Mouse (Mus musculus) spleen, postnatal 4 days (tissue): Measurements from ENCODE around the gene Foxg1.

Experiments used
- DNase-seq, 2 experiments: peaks; one replicate each; pipeline ENCODE4 v3.0.0; 2022; ENCODE audit warnings: low spot score in 2 of 2

Foxg1 gene

DNA sequence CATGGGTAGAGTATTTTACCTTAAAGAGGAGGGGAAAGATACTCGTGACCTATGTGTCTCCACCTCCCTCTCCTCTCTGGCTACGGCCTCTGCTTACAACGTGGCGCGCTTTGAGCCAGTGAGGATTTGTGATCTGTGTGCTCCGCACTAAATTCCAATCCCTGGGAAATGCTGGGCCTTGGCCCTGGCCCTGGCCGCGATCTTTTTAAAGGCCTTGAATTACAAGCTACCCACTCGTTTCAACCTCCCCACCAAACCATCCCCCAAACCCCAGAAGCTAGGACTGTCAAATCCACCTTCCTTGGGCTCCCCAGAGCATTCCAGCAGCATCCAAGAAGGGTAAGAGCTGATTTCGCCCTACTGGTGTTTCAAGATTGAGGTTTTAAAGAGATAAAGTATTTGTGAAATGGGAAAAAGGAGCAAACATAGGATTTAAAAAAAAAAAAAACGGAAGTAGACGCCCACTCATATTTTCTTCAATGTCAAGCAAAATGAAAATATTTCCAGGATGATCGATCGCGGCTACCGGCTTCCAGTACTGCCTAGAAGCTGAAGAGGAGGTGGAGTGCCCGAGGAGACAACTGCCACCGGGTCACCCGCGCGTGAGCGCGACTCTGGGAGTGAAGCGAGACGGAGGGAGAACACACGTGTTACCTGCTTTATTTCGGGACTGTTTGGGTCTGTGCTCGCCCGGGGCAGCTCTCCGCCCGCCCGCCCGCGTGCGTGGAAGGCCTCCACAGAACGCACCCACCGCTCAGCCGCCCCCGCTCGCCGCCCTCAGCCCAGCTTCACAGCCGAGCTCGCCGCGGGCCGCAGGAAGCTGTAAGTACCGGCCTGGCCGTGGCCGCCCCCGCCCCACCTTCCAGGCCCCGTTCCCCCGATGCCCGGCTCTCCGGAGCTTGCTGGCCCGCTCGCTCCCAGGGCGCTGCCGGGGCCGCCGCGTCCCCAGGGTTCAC, at the start of gene Foxg1:
Gene Foxg1, plus strand, starts transcription at position 96 of the 956 bp plus-strand sequence.
- no peak for DNase-seq

DNA sequence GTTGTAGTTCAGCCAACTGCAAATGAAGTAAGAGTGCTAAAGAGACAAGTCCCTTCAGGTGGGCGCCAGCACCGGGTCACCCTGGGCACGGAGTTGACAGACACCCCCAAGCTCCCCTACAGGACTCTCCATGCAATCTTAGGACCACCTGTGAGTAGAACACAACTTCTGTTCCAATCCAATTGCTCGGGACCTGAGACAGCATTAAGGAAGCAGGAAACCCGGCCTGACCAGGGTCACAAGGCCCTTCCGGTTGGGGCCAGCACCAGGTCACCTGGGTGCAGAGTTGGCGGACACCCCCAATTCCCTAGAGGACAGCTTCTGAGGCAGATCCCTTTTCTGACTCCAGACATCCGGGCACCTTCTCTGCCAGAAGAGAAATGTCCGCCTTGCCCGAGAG, 32.8 kb upstream of the Foxg1 start:
- DNase-seq: no peak

DNA sequence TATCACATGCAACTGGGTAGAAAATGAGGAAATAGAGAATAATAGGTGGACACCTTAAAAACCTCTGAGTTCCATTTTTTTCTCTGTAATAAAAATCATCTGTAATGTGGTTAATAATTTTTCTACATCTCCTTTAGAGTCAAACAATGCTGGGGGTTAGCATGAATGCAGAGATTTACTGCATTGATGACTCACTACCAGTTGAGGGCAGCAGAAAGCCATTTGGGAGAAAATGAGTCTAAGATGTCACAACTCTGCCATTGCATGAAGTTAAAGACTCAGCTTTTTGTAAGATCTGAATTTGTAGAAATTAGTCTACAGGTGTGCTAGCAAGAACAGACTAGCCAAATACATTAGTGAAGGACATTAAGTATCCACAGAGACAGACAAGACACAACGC, 13.5 kb upstream of the Foxg1 start:
- no peak for DNase-seq

DNA sequence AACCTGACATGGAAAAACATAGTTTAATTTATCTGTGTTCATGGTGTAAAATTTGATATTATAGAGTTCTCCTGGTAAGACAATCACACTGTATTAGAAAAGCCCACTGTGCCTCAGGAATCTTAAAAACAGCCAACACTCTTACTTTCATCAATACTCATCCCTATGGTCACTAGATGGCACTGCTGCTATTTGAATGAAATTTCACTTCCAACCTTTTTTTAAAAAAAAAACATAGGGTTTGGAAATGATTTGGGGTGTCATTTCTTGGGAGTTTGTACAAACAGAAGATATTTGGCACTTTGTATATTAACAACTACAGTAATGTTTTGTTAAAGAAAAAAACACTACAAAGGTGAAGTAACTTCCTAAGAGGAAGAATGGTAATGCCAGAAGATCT, 10.3 kb upstream of the Foxg1 start:
- no peak for DNase-seq

DNA sequence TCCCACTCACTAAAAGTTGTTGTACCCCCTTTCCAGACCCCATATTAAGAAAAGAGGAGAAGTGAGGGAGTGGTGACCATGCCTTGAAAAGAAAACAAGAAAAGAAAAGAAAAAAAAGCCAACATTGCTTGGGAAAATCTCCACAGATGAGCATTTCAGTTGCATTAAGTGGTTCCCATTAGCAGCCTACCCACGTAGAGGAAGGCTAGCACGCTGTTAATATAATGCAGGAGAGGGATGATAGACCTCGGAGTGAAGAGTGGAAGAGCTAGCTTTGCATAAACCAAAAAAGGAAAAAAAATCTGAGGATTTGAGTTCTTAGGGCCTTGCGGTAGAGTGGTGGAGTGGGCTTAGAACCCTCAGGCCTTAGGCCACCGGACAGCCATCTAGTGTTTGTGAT, 9.3 kb upstream of the Foxg1 start:
- no peak for DNase-seq

DNA sequence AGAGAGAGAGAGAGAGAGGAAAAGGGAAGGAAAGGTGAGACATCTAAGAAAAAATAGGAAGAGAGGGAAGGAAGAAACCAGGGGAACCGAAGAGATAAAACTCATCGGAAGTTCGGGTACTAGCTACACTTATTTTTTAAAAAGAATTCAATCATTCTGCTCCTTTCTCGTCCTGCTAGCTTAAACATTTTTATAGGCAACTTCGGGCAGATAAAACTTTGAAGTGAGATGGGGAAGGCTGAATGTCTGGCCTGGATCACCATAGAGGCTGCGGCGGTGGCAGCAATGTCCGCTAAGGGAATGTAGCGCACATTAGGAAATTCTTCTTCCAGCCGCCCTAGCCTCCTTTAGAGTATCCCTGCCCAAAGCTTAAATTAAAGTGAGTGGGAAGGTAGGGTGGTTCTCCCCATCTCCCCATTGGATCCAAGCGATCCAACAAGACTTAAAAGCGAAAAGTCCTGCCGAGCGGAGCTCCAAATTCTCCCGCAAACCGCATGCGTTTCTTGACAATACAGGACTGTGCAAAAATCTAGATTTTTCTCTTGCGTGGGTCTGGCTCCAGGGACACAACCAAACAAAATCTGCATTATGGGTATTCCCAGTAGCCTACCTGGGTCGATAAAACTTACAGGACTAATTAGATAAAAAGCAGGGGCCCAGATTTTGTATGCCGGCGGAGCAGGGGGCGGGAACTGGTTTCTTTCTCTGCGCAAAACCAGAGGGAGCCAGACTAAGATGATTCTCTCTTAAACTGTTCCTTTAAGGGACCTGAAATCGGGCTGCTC, 8.4 kb upstream of the Foxg1 start:
- DNase-seq: no peak

DNA sequence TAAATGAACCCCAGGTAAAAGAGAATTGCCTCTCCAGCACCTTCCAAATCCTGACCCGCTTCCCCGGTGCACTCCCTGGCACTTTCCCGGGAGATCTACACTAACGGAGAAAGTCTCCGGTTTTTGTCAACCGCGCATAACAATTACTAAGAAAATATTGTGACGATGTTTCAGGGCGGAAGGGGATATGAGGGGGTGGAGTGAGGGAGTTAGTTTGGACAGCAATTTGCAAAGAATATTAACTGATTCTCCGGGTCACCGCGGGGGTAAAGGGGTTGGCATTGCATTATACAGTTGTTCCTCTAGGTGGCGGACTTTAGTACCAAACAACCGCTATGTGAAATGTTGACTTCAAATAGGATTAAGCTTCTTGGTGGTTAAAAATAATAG, 7.9 kb upstream of the Foxg1 start:
- no peak for DNase-seq

DNA sequence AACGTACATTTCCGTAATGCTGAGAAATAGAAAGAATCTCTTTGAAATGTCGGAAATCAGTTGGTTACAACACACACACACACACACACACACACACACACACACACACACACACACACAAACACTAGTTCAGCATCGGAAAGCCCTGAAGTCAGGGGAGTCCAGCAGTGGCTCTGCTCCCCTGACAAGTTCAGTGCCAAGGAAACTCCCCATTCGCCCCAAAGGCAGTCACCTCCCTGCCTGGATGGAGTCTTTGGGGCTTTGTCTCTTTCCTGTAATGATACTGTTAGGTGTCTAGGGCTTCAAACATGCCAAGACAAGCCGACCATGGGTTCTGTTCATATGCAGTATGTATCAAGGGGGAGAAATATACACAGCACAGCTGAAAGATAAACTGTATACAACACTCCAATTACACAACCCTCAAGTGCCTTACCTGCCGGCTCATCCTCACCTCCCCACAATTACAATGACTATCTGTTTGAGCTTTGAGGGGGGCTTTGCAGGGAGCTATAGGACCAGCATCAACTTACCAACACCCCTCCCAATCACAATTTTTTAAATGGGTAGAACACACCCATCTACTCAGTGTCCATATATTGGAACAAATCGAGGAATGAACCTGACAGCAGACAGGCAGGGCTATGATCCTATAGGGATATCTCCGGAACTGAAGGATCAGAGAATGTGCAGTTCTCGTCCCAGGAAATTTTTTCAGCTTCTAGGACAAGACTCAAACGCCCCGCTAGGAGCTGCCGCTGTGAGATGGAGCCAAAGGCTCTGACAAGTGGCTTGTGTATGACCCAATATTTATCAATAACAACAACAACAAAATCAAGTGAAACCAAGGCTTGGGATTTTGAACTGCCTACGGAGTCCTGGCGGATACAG, 6.8 kb upstream of the Foxg1 start:
- no peak for DNase-seq

DNA sequence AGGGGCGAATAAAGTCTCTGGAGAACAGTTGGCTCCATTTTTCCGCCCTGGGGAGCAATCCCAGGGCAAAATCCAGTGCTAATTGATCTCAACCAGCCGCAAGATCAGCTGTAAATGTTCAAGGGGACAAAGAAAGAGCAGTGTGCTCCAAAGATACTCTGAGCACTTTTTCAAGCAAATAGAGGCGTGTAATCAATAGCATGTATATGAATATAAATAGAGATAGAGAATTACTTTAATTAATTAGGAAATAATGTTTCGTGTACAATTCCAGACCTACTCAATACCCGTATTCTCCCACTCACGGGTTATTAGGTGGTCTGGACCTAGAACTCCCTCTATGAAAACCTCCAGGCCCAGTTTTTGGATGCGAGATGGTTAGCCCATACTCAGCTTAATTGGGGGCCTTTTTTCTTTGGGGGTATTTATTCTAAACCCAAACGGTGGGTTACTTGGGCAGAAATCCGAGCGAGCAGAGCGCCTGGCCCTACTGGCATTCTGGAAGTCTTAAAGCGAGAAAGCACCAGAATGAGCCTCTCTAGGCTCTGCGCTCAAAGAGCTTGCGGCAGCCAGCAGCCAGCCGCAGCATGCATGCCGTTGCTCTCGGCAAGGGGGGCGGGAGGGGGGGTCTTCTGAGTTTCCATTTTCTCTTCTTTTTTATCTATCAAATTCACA, 6.0 kb upstream of the Foxg1 start:
- DNase-seq: no peak

DNA sequence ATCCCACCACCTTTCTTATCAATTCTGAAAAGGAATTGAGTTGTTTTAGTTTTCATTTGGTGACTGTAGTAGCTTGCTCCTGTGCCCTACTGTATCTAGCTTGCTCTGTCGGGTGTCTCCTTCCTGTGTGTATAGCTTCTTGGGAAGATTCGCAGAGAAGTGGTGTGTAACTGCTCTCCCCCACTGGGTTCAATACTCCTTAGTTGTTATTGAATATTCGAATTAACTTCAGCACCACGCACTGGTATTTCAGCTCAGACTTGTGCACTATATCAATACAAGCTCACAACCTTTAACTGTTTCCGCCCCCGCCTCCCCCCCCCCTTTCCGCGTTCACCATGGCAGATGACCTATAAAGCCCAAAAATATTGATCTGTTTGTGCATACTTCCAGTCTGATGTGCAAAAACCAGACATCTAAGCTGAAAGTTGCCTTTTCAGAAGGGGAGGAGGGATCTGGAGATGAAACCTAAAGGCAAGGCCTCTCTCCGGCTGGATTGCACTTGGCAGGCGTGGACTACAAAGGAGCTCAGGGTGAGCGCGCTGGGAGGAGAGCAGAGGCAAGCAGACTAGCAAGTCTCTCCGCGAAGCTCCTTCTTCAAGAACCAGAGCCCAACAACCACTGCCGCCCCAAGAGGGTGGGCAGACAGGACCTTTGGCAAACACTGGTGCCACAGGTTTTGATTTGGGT, 5.0 kb upstream of the Foxg1 start:
- no peak for DNase-seq

DNA sequence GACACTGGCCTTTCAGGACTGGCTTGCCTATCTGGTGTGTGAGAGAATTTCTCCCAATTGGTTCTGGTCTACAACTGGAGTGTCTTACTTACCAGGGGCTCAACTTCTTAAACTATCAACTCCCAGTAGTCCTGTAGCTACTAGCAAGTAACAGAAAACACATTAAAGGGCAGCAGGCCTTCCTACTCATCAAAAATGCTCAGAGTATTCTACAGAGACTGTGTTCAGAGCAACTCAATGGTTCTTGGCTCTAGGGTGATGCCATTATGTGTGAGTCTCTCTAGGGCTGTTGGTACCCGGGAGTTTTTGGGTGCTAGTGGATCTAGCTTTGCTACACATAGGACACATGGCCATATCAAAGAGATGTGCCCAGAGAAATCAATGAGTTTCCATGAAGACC, 3.5 kb upstream of the Foxg1 start:
- no peak for DNase-seq

DNA sequence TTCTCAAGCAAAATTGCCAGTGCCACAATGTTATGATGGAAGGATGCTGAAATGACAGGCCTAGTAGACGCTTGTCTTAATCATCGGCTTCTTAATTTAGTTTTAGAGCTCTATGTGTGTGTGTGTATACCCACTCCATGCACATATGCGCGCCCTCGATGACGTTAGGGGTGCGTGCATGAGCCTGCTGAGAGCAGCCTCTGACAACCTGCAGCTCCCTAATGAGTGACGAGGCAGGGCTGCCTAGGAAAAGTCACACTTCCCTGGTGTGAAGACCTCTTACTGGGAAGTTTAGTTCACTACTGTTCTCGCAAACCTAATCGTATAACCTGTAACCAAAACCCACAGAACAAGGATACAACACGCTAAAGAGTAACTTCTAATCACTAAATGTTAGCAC, 3.0 kb upstream of the Foxg1 start:
- no peak for DNase-seq

DNA sequence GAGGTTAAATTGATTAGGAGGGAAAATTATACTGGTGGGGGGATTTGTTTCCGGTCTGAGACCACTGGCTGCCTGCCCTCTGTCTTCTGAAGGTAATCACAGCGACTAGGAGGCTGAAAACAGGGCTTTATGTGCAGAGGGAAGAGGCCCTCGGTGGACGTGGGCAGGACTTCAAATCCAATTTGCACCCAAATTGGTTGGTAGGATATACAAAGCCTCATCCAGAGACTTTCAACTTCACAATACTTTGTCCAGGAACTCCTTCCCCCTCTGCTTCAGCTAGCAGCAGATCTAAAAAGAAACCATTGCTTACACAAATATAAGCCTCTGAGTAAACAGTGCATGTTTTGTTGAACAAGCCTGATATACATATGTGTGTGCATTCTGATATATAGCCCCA, 2.0 kb upstream of the Foxg1 start:
- no peak for DNase-seq

DNA sequence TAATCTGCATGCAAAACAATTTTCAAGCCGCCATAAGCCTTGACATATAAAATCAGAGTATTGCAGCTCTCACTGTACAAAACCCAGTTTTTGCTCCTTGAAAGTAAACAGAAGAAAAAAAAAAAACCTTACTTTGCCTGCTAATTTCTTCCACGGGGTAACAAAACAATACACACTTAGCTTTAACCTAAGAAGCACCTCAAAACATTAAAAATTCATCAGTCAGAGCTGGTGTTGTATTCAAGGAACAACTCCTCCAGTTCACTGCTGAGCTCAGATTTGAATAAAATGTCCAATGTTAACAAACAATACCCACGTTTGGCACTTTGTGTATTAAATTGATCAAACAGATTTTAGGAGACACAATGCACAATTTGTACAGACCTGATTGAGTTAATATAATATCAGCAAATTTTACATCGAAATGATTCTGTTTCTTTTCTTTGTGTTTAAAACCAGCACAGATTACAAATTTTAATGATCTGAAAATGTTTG, 1.4 kb upstream of the Foxg1 start:
- no peak for DNase-seq

DNA sequence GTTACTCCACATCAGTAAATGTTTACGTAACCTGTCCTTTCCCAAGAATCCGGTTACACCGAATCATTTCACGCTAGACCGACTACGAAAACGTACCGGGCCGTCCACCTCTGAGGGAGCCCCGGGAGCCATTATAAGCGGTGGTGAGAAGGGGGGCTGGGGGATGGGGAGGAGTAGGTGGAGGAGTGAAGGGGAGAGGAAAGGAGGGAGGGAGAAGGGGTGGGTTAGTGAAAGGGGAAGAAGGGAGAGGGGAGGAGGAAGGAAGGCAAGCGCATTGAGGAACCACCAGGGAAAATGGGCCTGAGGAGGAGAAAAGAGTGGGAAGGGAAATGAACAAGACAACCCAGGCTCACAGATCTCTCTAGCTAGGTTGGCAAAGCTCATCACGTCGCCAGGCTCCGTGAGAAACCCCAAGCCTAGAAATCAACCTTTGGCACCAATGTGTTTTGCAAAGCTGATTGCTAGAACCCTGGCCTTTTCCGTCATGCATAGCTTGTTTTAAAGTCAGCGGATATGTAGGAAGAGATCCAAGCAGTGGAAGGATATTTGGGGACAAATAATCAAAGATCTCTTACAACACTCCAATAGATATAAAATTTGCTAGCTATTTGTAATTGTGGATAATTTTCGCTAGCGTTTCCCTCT, 617 bp upstream of the Foxg1 start:
- DNase-seq: no peak

DNA sequence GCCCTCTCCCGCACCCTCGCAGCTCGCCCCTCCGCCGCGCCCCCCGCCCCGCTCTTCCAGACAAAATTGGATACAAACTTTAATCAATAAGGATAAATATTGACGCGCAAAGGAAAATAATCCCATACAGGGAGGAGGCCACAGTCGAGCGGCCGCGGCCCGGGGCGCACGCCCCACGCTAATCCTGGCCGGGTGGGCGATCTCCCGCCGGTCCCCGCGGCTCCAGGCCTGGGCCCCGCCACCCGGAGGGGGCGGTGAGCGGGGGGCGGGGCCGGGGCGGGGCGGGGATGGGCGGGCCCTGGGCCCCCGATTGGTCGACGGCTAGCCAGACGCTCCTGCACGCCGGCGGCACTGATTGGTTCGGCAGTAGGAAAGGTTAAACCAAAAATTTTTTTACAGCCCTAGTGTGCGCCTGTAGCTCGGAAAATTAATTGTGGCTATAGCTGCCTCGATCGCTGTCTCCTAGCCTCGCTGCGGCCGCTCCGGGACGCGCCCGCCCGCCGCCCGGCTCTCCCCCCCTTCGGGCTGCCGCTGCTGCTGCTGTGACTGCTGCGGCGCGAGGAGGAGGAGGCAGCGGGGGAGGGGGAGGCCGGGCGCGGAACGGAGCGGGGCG, 1.2 kb downstream of the Foxg1 start:
- no peak for DNase-seq

DNA sequence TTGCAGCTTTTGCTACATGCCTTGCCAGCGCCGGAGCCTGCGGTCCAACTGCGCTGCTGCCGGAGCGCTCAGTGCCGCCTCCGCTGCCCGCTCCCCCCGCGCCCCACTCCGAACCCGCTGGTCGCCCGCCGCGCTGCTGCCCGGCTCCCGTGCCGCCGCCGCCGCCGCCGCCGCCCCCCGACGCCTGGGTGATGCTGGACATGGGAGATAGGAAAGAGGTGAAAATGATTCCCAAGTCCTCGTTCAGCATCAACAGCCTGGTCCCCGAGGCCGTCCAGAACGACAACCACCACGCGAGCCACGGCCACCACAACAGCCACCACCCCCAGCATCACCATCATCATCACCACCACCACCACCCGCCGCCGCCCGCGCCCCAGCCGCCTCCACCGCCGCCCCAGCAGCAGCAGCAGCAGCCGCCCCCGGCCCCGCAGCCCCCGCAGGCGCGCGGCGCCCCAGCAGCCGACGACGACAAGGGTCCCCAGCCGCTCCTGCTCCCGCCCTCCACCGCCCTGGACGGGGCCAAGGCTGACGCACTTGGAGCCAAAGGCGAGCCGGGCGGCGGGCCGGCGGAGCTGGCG, 1.9 kb downstream of the Foxg1 start:
- DNase-seq: no peak

DNA sequence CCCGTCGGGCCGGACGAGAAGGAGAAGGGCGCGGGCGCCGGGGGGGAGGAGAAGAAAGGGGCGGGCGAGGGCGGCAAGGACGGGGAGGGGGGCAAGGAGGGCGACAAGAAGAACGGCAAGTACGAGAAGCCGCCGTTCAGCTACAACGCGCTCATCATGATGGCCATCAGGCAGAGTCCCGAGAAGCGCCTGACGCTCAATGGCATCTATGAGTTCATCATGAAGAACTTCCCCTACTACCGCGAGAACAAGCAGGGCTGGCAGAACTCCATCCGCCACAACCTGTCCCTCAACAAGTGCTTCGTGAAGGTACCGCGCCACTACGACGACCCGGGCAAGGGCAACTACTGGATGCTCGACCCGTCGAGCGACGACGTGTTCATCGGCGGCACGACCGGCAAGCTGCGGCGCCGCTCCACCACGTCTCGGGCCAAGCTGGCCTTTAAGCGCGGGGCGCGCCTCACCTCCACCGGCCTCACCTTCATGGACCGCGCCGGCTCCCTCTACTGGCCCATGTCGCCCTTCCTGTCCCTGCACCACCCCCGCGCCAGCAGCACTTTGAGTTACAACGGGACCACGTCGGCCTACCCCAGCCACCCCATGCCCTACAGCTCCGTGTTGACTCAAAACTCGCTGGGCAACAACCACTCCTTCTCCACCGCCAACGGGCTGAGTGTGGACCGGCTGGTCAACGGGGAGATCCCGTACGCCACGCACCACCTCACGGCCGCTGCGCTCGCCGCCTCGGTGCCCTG, 2.6 kb downstream of the Foxg1 start, which contains the start of gene Gm43517:
Gene Gm43517, plus strand, starts transcription at position 299 of the 755 bp plus-strand sequence.
- DNase-seq: no peak

DNA sequence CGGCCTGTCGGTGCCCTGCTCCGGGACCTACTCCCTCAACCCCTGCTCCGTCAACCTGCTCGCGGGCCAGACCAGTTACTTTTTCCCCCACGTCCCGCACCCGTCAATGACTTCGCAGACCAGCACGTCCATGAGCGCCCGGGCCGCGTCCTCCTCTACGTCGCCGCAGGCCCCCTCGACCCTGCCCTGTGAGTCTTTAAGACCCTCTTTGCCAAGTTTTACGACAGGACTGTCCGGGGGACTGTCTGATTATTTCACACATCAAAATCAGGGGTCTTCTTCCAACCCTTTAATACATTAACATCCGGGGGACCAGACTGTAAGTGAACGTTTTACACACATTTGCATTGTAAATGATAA, 3.2 kb downstream of the Foxg1 start:
- DNase-seq: no peak
